Mouse (Mus musculus) gastrocnemius, postnatal 4 days (tissue): Measurements from ENCODE around the gene Asb11. TPM values are rescaled to one million over a fixed set of nuclear protein-coding genes. Genes with fewer than 3 reads are reported as not detected.

Source experiments
- DNase-seq, 2 experiments: peaks; one replicate each; pipeline ENCODE4 v3.0.0; 2021 to 2022; ENCODE audit warnings: low spot score in 2 of 2, mixed read lengths in 2 of 2
- long read RNA-seq, 2 experiments: library from polyadenylated mRNA; stranded (forward); transcript quantifications; one replicate each; pipeline ENCODE4 v2.0.0; 2021
- total RNA-seq, 2 experiments: library from RNA; stranded (reverse); gene quantifications; 2 replicates each; pipeline ENCODE4 v1.2.3; 2021

Asb11 gene
- total RNA-seq, result 1 to 10 TPM; 5.3 to 7.7 TPM
- long read RNA-seq, experiment 1, transcript Asb11-202 (7 exons, 1,445 nt), result major isoform, 7 of 11 reads
- long read RNA-seq, experiment 1, partial matches to known transcripts, result 0 of 11 reads
- long read RNA-seq, experiment 1, other reads (novel, unspliced or antisense), result 1 of 11 reads
- long read RNA-seq, experiment 2, partial matches to known transcripts, result 0 of 7 reads
- long read RNA-seq, experiment 2, other reads (novel, unspliced or antisense), result 3 of 7 reads

- DNase-seq, result no peak
Observed at GRCm38 (mm10) chrX:164436709-164437108, at the start of gene Asb11. Asb11 (plus strand) TSS chrX:164436994.

GRCm38 (mm10) chrX:164394091-164394490 lies 42.7 kb upstream of the Asb11 start:
- DNase-seq, result no peak

GRCm38 (mm10) chrX:164398456-164398855 lies 38.3 kb upstream of the Asb11 start:
- no peak for DNase-seq

- no peak for DNase-seq
Observed at GRCm38 (mm10) chrX:164405080-164405649, 31.6 kb upstream of the Asb11 start.

GRCm38 (mm10) chrX:164406133-164407022 lies 30.4 kb upstream of the Asb11 start:
- no peak for DNase-seq

- no peak for DNase-seq
Observed at GRCm38 (mm10) chrX:164408301-164408927, 28.4 kb upstream of the Asb11 start.

- DNase-seq, result no peak
Observed at GRCm38 (mm10) chrX:164410562-164410961, 26.2 kb upstream of the Asb11 start.

GRCm38 (mm10) chrX:164416803-164417202 lies 20.0 kb upstream of the Asb11 start:
- DNase-seq, result no peak

GRCm38 (mm10) chrX:164418008-164418407 lies 18.8 kb upstream of the Asb11 start:
- no peak for DNase-seq

GRCm38 (mm10) chrX:164419471-164419939 lies 17.3 kb upstream of the Asb11 start, which contains the start of gene Piga:
Piga (plus strand) TSS chrX:164419787.
- DNase-seq, result peak; percentile 73 to 84

GRCm38 (mm10) chrX:164419955-164420354 lies 16.8 kb upstream of the Asb11 start:
- no peak for DNase-seq

GRCm38 (mm10) chrX:164420518-164420917 lies 16.3 kb upstream of the Asb11 start:
- DNase-seq, result no peak

GRCm38 (mm10) chrX:164424821-164425220 lies 12.0 kb upstream of the Asb11 start:
- no peak for DNase-seq

- DNase-seq, result no peak
Observed at GRCm38 (mm10) chrX:164427295-164427694, 9.5 kb upstream of the Asb11 start.

GRCm38 (mm10) chrX:164428224-164428623 lies 8.6 kb upstream of the Asb11 start:
- DNase-seq, result no peak

- no peak for DNase-seq
Observed at GRCm38 (mm10) chrX:164430621-164431020, 6.2 kb upstream of the Asb11 start.

GRCm38 (mm10) chrX:164431133-164431532 lies 5.7 kb upstream of the Asb11 start:
- DNase-seq, result no peak

- no peak for DNase-seq
Observed at GRCm38 (mm10) chrX:164431541-164431940, 5.3 kb upstream of the Asb11 start.

GRCm38 (mm10) chrX:164432682-164433081 lies 4.1 kb upstream of the Asb11 start:
- DNase-seq, result no peak

GRCm38 (mm10) chrX:164439462-164439861 lies 2.7 kb downstream of the Asb11 start:
- no peak for DNase-seq

- peak in 1 of 2 experiments; percentile 11 for DNase-seq
Observed at GRCm38 (mm10) chrX:164440140-164440539, 3.3 kb downstream of the Asb11 start.
